Mouse (Mus musculus) ES-CJ7 (cell line): ENCODE results near the gene Itprid2.

Source experiments
- DNase-seq: peaks from one replicate; pipeline ENCODE4 v3.0.0; 2011; ENCODE audit warnings: low read depth, low spot score

Itprid2 gene

DNA sequence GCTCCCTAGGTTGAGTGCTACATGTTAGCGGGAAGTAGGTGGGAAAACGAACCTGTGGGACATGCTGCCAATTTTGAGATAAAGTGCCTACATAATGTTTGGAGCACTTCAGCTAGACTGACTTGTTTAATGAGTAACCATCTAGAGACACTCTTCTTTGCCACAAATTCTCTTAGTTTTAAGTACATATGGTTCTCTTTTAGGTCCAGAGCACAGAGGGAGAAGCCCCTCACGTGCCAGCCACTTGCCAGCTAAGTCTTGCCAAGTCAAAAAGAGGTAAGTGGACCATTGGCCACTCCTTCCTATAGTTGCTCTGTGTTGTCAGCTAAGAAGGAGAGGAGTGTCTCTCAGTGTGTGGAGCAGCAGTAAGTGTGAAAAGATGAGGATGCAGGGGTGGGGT is 16.0 kb downstream of the Itprid2 start:
- no peak for DNase-seq

DNA sequence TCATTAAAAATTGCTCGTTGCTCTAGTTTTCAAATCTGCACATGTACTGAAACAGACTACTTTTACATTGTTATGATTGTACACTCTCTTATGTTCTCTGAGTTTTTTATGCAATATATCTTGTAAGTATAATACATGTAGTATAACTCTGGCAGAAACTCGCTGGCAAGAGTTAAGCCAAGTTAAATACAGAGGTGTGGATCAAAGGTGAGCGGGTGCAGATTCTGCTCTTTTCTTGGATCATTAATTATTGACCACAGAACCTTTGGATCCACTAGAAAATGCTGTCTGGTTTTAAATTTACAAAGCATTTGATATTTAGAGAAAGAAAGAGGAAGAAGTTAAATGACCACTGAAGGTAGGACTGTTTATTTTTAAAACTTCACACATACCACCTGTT is 16.5 kb downstream of the Itprid2 start:
- no peak for DNase-seq

DNA sequence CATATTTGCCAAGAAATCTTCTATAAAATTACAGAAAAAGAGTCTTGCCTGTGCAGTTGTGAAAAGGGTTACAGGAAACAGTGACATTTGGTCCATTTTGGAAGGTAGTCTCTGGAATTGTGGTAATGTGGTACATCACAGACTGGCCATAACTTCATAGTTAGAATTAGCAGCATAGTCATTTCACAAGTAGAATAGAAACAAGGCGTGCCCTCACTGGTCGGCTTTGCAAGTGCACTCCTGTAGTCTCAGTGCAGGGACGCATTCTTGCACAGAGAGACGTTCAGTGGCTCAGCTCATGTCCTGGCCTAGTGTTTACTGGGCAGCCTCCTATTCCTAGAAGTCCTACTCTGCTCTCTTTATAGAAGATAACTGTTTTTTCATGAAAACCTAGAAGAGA is 17.4 kb downstream of the Itprid2 start:
- DNase-seq = no peak

DNA sequence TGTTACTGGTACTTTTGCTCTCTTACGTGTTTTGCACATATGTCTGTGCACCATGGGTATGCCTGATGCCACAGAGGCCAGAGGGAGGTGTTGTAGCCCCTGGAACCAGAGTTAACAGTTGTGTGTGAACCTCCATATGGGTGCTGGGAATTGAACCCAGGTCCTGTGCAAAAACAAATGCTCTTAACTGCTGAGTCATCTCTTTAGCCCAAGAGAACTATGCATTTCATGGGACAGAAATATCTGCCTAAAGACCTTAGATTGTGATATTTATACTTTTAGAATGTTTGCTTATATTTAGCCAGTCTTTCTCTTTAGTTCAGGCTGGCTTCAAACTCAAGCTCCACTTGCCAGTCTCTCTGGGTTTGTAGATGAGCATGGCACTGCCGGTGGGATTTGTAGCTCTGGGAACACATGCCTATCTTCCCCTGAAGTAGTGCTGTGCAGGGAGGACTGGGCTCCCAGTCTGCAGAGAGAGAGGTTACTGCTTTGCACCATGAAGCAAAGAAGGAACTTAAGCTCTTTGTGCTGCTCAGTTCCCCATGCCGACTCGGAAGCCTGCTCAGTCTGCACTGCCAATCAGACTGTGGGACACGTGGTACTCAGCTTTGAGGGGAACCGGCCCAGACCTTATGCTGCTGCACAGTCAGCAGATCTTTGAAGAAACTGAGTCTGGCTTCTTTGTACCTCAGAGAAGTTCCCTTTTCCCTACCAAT is 18.1 kb downstream of the Itprid2 start:
- no peak for DNase-seq

DNA sequence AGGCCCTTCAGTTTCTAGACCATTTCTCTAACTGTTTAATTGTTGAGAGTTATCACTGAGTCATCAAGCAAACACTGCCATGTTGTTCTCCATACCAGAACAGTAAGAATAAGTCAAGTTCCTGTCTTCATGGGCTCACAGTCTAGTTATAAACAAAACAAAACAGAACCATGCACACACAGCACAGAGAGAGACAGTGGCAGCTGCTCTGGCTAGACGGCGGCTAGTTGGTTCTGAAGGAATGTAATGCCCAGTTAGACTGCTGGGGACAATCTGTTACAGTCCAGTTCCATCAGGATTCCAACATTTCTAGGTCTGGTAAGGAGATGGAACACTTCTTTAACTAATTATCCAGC is 18.6 kb downstream of the Itprid2 start:
- DNase-seq = no peak

DNA sequence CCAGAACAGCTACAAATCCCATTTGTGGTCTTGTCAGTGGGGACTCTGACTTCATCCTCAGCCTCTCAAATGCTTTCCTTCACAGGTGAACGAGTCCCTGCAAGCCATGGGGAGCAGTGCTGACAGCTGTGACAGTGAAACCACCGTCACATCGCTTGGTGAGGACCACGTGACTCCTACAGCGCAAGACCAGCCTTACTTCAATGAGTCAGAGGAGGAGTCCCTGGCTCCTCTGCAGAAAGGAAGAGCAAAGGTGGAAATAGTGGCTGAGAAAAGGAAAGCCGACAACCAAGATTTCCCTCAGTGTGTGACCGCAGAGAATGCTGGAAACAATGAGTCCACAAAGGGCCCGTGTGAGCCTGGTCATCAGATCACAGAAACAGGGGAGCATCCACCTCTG is 21.9 kb downstream of the Itprid2 start:
- no peak for DNase-seq

DNA sequence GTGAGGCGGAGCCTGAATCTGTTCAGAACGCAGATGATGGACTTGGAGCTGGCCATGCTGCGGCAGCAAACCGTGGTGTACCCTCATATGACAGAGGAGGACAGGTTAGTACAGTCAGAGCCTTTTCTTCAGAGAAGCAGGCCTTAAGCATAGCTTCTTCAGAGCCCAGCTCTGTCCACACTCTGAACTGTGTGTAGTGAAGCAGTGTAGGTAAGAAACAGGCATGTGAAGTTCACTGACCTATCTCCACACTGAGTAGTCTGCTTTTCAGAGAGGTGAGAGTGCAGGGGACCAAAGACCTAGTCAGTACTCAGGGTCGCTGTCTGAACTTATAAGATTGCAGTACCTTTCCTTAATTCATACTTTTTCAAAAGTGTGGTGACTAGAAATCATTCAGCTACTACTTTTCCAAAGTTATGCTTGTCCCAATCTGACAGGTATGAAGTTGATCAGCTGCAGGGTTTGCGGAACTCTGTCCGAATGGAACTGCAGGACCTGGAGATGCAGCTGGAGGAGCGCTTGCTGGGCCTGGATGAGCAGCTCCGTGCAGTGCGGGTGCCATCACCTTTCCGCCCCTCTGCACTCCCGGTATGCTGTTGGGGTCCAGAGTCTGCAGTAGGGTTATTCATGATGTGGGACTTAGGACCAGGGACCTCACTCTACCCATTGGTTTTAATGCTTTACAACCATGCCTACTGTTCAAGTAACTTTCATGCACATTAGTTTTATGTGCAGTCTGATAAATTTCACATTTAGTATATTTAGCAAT is 25.4 kb downstream of the Itprid2 start:
- no peak for DNase-seq

DNA sequence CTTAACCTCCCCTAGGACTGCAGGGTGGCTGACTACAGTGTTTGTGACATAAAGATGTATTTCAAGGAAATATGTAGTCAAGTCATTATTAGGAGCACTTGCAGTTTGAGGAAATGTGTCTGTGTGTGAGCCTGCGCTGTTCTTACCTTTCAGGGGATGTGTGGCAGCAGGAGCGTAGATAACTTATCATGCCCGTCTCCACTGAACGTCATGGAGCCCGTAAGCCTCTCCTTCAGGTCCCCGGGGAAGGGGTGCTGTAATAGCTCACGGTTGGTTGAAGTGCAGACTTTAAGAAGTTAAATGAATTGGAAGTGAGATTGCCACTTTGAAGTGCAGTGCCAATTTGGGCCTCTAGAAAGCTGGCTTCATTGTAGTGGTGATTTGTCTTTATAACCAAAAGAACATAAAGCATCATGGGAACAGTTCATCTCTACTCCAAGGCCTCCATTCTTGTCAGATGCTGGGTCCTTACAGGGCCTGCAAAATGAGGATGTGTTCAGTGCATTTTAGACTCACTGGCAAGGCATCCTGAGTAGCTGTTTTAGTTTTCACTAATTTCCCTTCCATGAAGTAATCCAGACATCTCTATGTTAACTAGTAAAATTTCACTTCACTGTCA is 26.4 kb downstream of the Itprid2 start:
- DNase-seq = no peak

DNA sequence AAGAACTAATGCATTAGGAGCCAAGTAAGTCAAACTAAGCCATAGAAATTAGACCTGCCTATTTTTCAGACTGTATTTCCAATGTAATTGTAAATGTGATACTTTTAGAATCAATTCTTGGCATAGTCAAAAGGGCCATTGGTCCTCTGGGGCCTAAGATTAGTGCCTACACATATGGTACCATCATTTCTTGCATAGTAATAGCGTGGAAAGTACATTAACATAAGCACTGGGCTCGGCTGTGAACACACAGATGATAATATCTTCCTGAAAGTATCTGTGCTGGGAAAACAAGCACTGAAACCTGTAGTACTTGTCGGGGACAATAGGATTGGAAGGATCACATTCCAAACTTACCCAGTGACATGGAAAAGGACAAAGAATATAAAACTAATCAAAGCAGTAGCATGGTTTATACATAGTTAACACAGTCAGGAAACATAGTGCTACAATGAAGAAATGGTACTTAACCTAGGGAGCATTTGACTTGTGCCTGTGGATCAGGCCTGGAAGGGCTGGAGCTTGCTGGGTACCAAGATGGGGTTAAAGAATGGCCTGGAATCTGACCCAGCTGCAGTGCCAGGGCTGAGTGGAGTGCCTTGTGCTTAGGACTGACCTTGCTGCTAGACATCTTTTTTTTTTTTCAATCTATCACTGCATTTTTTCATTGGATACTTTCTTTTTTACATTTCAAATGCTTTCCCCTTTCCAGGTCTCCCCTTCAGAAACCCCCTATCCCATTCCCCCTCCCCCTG is 29.6 kb downstream of the Itprid2 start:
- no peak for DNase-seq

DNA sequence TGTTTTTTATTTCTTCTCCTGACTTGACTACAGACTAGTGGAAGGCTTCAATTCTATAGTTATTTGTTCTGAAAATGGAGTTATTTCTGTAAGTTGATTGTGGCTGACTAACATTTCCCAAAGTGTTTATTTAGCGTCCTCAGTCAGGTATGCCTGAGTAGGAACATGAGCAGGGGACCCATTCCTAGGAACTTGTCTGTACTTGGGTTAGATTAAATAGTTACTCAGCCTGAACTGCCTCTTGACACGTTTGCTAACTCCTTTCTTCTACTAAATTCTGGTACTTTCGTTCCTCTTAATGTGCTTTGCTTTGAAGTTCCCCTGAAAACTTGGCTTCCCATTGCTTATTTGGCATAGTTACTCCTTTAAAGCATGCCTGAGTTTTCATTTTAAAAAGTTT is 30.3 kb downstream of the Itprid2 start:
- no peak for DNase-seq

DNA sequence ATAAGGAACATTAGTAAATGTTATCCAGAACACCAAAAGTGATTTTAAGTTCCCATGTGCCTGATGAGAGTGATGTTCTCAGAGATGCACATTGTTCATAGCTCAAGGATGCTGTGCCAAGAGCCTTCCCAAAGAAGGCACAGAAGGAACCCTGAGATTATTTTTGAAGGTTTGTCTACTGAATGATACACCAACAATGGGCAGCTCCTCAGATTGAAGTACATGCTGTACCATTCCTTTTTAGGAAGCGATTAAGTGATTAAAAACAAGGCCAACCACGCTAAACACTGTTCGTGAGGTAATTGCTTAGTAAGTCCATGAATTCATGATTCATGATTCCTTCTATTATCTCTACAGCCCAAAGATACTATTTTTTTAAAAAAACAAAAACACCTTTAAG is 40.1 kb downstream of the Itprid2 start:
- no peak for DNase-seq

DNA sequence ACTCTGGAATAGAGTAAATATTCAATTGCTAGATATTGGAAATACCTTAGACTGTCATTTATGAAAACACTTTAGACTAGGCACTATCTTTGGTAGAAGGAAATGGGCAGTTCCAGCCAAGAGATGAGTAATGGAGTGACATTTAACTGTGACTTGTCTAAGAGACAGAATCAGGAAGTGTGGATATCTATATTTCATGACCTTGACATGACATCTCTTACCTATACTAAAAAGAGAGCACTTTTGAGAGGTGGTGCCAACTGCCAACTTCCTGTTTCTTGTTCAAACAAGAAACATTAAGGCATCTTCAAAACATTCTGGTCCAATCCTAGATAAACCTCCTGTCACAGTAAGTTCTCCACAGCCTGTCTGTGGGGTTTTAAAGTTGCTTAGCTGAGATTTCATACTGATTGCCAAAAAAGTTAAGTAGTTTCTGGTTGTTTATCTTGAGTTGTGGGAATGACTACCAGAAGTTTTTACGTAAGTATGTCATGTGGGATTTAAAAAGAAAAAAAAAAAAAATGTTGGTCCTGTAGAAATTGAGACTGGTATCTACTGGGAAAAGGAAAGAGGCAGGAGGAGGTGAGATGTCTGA is 42.6 kb downstream of the Itprid2 start:
- no peak for DNase-seq

DNA sequence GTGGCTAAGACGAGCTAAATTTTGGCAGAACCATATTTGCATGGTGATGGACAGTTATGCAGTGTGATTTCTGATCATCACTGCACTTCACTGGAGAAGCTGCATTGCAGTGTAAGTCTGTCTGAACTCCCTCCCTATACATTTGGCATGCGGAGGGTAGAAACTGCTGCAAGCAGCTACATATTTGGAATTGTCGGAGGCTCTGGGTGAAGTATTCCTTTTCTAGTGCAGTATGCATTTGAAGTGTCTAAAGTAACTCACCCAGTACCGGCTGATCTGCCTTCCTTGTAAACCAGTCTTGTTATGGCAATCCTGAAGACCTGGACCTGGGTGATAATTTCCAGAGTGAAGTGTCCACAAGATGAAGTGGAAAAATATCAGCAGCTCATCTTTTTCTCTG is 46.5 kb downstream of the Itprid2 start:
- no peak for DNase-seq

DNA sequence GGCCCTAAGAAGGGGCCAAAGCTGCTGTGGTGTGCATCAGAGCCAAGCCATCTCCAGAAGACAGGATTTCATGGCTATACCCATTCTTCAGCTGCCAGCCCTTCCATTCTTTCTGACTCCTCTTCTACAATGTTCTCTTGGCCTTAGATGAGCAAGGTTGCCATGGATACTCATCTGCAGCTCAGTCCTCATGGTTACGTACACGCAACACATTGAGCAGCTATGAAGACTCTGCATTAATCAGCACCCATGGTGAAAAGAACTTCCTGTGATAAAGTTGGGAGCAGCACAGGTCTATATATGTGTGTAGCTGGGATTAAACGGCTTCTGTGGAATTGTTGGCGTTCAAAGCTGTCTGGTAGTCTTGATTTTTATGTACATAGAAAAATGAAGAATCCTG is 48.1 kb downstream of the Itprid2 start:
- DNase-seq = no peak

DNA sequence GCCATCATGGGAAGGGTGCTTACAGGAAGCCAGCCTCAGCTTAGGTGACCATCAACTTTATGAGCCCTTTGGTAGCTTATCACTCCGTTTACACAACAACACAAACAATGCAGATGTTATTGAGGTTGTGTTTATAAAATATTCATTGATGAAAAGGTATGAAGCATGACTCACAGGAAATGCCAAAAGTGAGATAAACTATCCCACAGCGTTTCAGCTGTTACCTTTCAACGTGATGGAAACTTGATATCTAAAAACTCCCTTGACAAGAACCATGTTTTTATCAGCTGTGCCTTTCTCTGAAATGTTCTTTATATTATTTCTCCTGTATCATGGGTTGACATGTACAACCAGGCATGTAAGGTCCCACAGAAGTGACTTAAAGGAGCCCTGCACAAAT is 55.7 kb downstream of the Itprid2 start:
- DNase-seq = no peak

DNA sequence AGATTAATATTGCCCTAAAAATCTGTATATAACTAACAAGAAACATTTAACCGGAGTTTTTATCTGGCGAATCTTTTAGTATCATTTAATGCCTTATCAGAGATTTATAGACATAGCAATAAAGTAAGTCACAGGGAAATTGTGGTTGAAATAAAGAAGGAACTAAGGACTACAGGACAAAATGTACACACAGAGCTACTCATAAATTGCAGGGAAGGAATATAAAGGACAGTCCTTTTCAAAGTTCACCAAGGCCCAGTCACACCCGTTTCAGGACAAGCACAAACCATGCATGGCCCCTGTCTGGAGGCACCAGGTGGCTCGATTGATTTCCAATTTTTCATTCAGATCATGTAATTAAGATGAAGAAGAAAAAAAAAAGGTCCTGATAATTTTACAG is 60.0 kb downstream of the Itprid2 start:
- DNase-seq = no peak

DNA sequence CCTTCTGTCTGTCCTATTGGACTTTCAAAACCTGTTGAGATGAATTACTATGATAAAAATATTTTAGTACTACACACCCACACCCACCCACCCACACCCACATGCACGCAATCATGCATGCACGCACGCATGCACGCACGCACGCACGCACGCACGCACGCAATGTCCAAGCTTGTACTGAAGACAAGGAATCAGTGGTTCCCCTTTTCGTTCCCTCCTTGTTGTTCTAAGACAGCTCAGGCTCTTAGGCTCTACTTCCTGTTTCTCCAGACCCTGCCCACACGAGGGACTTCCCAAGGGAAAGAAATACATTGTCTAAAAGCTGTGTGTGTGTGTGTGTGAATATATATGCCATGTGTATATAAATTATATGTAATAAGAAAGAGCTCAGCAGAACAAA is 60.8 kb downstream of the Itprid2 start:
- DNase-seq = no peak

DNA sequence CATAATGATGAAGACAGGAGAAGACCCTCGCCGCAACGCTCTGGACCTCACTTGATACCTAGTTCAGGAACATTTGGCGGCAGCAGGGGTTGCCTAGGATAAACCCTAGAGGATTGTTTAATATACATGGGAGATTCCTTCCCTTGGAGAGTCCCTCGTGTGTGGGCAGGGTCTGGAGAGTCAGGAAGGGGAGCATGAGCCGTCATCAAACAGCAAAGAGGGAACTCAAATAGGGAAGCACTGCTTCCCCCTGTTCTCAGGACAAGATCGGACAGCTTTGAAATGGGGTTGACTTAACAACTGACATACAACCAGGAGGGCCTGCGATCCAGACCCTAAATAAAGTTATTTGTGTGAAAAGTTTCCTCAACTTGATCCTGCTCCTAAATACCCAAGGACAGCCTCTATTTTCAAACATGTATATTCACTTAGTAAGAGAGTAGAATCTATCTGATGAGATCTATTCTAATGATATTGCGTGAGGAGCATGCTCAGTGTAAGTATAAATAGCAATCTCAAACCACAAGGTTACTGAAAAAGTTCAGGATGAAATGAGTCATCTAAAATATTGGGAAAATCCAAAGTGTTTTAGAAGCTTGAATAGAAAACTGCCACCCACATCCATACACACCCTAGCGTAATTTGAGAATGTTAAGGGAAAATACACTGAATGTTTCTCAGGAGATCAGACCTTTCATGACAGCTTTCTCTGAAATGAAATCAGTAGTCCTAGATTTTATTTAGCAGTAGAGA is 61.5 kb downstream of the Itprid2 start:
- DNase-seq = no peak

DNA sequence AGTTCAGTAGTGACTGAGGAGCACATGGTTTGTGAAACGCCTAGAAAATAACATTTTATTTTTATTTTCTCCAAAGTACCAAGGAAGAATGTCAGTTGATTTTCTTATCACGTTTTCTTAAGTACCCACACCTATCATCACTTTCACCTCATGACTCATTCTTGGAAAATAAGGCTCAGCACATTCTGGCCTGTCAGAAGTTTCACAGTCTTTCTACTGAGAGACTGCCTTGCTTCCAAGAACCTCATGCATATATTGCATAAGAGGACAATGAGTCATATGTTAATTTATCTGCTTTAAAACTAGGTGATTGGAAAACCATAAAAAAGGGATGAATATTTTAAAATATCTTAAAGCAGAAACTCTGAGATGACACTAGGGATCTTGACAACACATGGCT is 63.0 kb downstream of the Itprid2 start:
- DNase-seq = no peak

DNA sequence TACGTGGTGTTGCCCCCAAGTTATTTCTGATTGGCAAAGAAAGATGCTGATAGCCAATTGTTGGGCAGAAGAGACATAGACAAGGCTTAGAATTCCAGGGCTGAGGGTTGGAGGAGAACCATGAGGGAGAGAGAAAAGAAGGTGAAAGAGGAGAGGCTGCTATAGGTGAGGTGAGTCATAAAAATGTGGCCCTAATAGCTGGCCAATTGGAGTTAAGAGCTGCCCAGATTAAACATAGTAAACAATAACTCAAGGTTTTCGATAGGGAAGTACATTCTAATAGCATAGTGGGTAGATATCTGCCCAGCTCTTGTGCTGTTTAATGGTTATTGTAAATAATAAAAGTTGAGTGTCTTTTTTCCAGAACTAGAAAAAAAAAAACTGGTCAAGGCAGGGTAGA is 69.6 kb downstream of the Itprid2 start:
- DNase-seq = no peak

DNA sequence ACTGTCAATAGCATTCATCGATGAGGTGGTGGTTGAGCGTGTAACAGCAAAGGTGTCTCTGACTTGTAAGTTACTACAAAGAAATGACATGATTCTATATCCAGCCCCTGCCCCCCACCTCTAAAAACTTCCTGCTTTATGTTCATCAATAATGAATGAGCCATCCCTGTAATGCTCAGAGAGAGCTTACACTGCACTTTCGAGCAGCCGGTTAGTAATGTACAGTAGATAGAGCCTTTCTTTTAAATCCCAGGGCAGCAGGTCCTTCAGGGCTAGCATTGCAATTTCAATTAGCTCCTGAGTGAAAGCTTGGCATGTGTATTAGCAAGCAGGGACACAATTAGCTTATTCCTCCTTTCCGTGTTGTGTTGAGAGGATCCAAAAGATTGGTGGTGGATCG is 72.4 kb downstream of the Itprid2 start, which contains the start of gene Ppp1r1c:
TSS of gene Ppp1r1c (plus strand) at position 206 of the 400 bp plus-strand sequence.
- no peak for DNase-seq
